ENCODE assay signal across 28 mouse cellular contexts in genomic region chr2:155611834-155612550, GRCm38 (mm10). TPM values are rescaled to one million over a fixed set of nuclear protein-coding genes. Genes with fewer than 3 reads are reported as not detected.
A peak's percentile ranks its signal among the peaks of the same experiment; 100 is the strongest.
DNase-seq lines count a peak whose midpoint lies in the region; ATAC-seq and TF ChIP-seq lines count a peak whose summit lies in the region.
"Had no signal": no experiment of that assay in that cellular context is flagged by ENCODE, and none has a peak within 500 bp of the region (broad histone marks: within the 10 kb centered on the region; RNA-seq: fewer than 3 reads in every experiment).

No protein-coding gene starts in this region.

- H3K27me3 ChIP-seq in heart, embryonic 12.5 days (replicated peaks) = no peaks in the 10 kb centered on the region
- peaks cover 4% of the 10 kb centered on the region; the same call in 1 of the 2 replicates for H3K27me3 ChIP-seq in liver, embryonic 11.5 days (replicated peaks; ENCODE audit: control insufficient read depth, insufficient read depth, low read length)
- peaks cover 7% of the 10 kb centered on the region; the same call in 1 of the 2 replicates for H3K27me3 ChIP-seq in liver, postnatal 0 days (ENCODE audit: insufficient read depth, low read length)
- no peaks in the 10 kb centered on the region for H3K27me3 ChIP-seq in heart, postnatal 0 days (ENCODE audit: control insufficient read depth, insufficient read depth, low read length)
- H3K27me3 ChIP-seq in liver, embryonic 15.5 days = no peaks in the 10 kb centered on the region

- H3K4me1 ChIP-seq in heart, embryonic 12.5 days (replicated peaks) = peaks cover 40% of the 10 kb centered on the region
- peaks cover 19% of the 10 kb centered on the region for H3K4me1 ChIP-seq in liver, embryonic 11.5 days (replicated peaks; ENCODE audit: control insufficient read depth, insufficient read depth, low read length)
- H3K4me1 ChIP-seq in liver, postnatal 0 days (ENCODE audit: insufficient read depth) = peaks cover 6% of the 10 kb centered on the region
- H3K4me1 ChIP-seq in heart, postnatal 0 days (ENCODE audit: control insufficient read depth, insufficient read depth) = peaks cover 18% of the 10 kb centered on the region
- H3K4me1 ChIP-seq in liver, embryonic 15.5 days (replicated peaks) = peaks cover 79% of the 10 kb centered on the region

- WGBS in heart, embryonic 12.5 days = 57% methylated on average over 9 of the region's 9 CpGs
- 81% methylated on average over 9 of the region's 9 CpGs for WGBS in liver, embryonic 11.5 days
- WGBS in liver, postnatal 0 days (ENCODE audit: insufficient replicate concordance) = 83% methylated on average over 9 of the region's 9 CpGs
- WGBS in heart, postnatal 0 days = 40% methylated on average over 9 of the region's 9 CpGs
- WGBS in liver, embryonic 15.5 days (ENCODE audit: insufficient replicate concordance) = 69% methylated on average over 9 of the region's 9 CpGs

- H3K9me3 ChIP-seq in heart, embryonic 12.5 days (replicated peaks) = no peaks in the 10 kb centered on the region
- H3K9me3 ChIP-seq in liver, embryonic 11.5 days (ENCODE audit: control insufficient read depth, low read length) = no peaks in the 10 kb centered on the region
- no peaks in the 10 kb centered on the region for H3K9me3 ChIP-seq in liver, postnatal 0 days (ENCODE audit: low read length)
- H3K9me3 ChIP-seq in heart, postnatal 0 days (replicated peaks; ENCODE audit: control insufficient read depth, low read length) = no peaks in the 10 kb centered on the region
- no peaks in the 10 kb centered on the region for H3K9me3 ChIP-seq in liver, embryonic 15.5 days (replicated peaks)
- H3K9me3 ChIP-seq: hindbrain, embryonic 13.5 days; midbrain, embryonic 15.5 days; neural tube, embryonic 12.5 days had no signal

- peaks cover 17% of the 10 kb centered on the region for H3K36me3 ChIP-seq in heart, embryonic 12.5 days
- H3K36me3 ChIP-seq in liver, embryonic 11.5 days (ENCODE audit: control insufficient read depth, insufficient read depth, low read length) = no peaks in the 10 kb centered on the region
- H3K36me3 ChIP-seq in liver, postnatal 0 days (replicated peaks; ENCODE audit: insufficient read depth, low read length) = no peaks in the 10 kb centered on the region
- peaks cover 12% of the 10 kb centered on the region for H3K36me3 ChIP-seq in heart, postnatal 0 days (replicated peaks; ENCODE audit: control insufficient read depth, insufficient read depth, low read length)
- H3K36me3 ChIP-seq in liver, embryonic 15.5 days (replicated peaks) = no peaks in the 10 kb centered on the region
- H3K36me3 ChIP-seq: G1E; hindbrain, embryonic 13.5 days; midbrain, embryonic 15.5 days; neural tube, embryonic 12.5 days had no signal

- peak overlapping the region; percentile 65 for H3K9ac ChIP-seq in heart, embryonic 12.5 days
- no peak overlapping the region for H3K9ac ChIP-seq in liver, embryonic 11.5 days (ENCODE audit: low read depth, low read length)
- H3K9ac ChIP-seq in liver, postnatal 0 days (replicated peaks) = no peak overlapping the region
- H3K9ac ChIP-seq in heart, postnatal 0 days (replicated peaks; ENCODE audit: low read depth, low read length) = peak overlapping the region; percentile 32
- peak overlapping the region; percentile 73 for H3K9ac ChIP-seq in liver, embryonic 15.5 days
- H3K9ac ChIP-seq: hindbrain, embryonic 13.5 days; lung, embryonic 14.5 days; midbrain, embryonic 15.5 days; neural tube, embryonic 12.5 days had no signal

- TF ChIP-seq EP300 in liver, postnatal 0 days (IDR thresholded peaks at IDR 0.05; ENCODE audit: low read depth) = no peak
- TF ChIP-seq EP300 in heart, postnatal 0 days (IDR thresholded peaks at IDR 0.05; ENCODE audit: low read depth) = no peak

- DNase-seq in heart, adult 11 months = no peak
- DNase-seq in liver, embryonic 11.5 days (ENCODE audit: low spot score) = no peak
- no peak for DNase-seq in liver, postnatal 0 days
- DNase-seq in heart, postnatal 0 days (ENCODE audit: low spot score) = no peak
- DNase-seq in cerebellum, postnatal 14 days = no peak
- DNase-seq: adrenal gland, postnatal 10 days; B cell, adult 2 months; cerebellum, adult 18-20 months; cerebellum, postnatal 10 days; gastrocnemius, postnatal 25 days; kidney, adult 9 months; kidney, postnatal 10 days; layer of hippocampus, postnatal 36 days; left cerebral cortex, postnatal 4 days; lung, embryonic 14.5 days; lung, postnatal 14 days; right cerebral cortex, adult 18-20 months; spleen, adult 18-20 months; thymus, postnatal 14 days had no signal

- H3K27ac ChIP-seq in heart, embryonic 12.5 days (ENCODE audit: poor library complexity, severe bottlenecking) = peak overlapping the region; percentile 86
- no peak overlapping the region; the same call in 1 of the 2 replicates for H3K27ac ChIP-seq in liver, embryonic 11.5 days (ENCODE audit: low read depth, low read length)
- no peak overlapping the region for H3K27ac ChIP-seq in liver, postnatal 0 days (ENCODE audit: low read depth)
- H3K27ac ChIP-seq in heart, postnatal 0 days (ENCODE audit: low read depth) = peak overlapping the region; percentile 88
- H3K27ac ChIP-seq in liver, embryonic 15.5 days (replicated peaks) = peak overlapping the region; percentile 90
- H3K27ac ChIP-seq: hindbrain, embryonic 13.5 days; midbrain, embryonic 15.5 days; neural tube, embryonic 12.5 days had no signal

- peak overlapping the region; percentile 46 for H3K4me3 ChIP-seq in heart, embryonic 12.5 days
- H3K4me3 ChIP-seq in liver, embryonic 11.5 days (ENCODE audit: low read depth, low read length) = peak overlapping the region; percentile 63; the same call in 1 of the 2 replicates
- no peak overlapping the region for H3K4me3 ChIP-seq in liver, postnatal 0 days (ENCODE audit: low read depth, low read length)
- peak overlapping the region; percentile 36 for H3K4me3 ChIP-seq in heart, postnatal 0 days (ENCODE audit: low read depth, low read length)
- H3K4me3 ChIP-seq in liver, embryonic 15.5 days (replicated peaks) = no peak overlapping the region
- H3K4me3 ChIP-seq: hindbrain, embryonic 13.5 days; midbrain, embryonic 15.5 days; neural tube, embryonic 12.5 days had no signal

- peak overlapping the region; percentile 90 for H3K4me2 ChIP-seq in heart, embryonic 12.5 days
- peak overlapping the region; percentile 87; the same call in 1 of the 2 replicates for H3K4me2 ChIP-seq in liver, embryonic 11.5 days
- no peak overlapping the region for H3K4me2 ChIP-seq in liver, postnatal 0 days (ENCODE audit: low read depth, low read length)
- H3K4me2 ChIP-seq in heart, postnatal 0 days (ENCODE audit: low read depth, low read length) = peak overlapping the region; percentile 66
- peak overlapping the region; percentile 84 for H3K4me2 ChIP-seq in liver, embryonic 15.5 days
- H3K4me2 ChIP-seq: hindbrain, embryonic 13.5 days; midbrain, embryonic 15.5 days; neural tube, embryonic 12.5 days had no signal

- no peak for ATAC-seq in heart, embryonic 12.5 days (ENCODE audit: insufficient number of reproducible peaks, low FRiP score)
- ATAC-seq in liver, embryonic 11.5 days (replicated peaks; ENCODE audit: low FRiP score) = no peak
- no peak for ATAC-seq in liver, postnatal 0 days
- peak; percentile 3; the same call in 1 of the 2 replicates for ATAC-seq in heart, postnatal 0 days (ENCODE audit: insufficient read depth, low read depth)
- no peak for ATAC-seq in liver, embryonic 15.5 days (ENCODE audit: insufficient read depth)
- no peak for ATAC-seq in cerebellum, adult (ENCODE audit: insufficient number of reproducible peaks, low FRiP score, low TSS enrichment)
- ATAC-seq: forebrain, embryonic 14.5 days; midbrain, embryonic 15.5 days had no signal

- TF ChIP-seq CTCF in liver, postnatal 0 days (IDR thresholded peaks at IDR 0.05; ENCODE audit: low read depth) = no peak
- TF ChIP-seq CTCF in heart, postnatal 0 days (IDR thresholded peaks at IDR 0.05; ENCODE audit: low read depth) = no peak

RNA-seq across cellular contexts. Expression of gene Myh7b, which starts 1.0 kb away (rescaled TPM):
- polyA plus RNA-seq in heart, embryonic 12.5 days (2016; fragmentation: Nextera tagmentation; extraction: Ambion mirVana) = 22.1 and 24.4 TPM in 2 replicates
- 4.3 and 5.3 TPM in 2 replicates for polyA plus RNA-seq in liver, embryonic 11.5 days (2014; fragmentation: Nextera tagmentation; extraction: Ambion mirVana)
- polyA plus RNA-seq in liver, postnatal 0 days (2015; fragmentation: Nextera tagmentation; extraction: Ambion mirVana) = 0.15 and 0.38 TPM in 2 replicates
- 17.2 and 48.4 TPM in 2 replicates for total RNA-seq in heart, postnatal 0 days (2014; rRNA removed; ENCODE audit: low replicate concordance)
- polyA plus RNA-seq in heart, postnatal 0 days (2015; fragmentation: Nextera tagmentation; extraction: Ambion mirVana) = 12.2 and 12.5 TPM in 2 replicates
- 1.6 and 1.7 TPM in 2 replicates for polyA plus RNA-seq in liver, embryonic 15.5 days (2015; fragmentation: Nextera tagmentation; extraction: Ambion mirVana)
- polyA plus RNA-seq: urinary bladder, adult 2 months had no signal

RNA-seq across cellular contexts. Expression of gene Gss, which starts 19.4 kb away (rescaled TPM):
- 20.2 and 21.3 TPM in 2 replicates for polyA plus RNA-seq in heart, embryonic 12.5 days (2016; fragmentation: Nextera tagmentation; extraction: Ambion mirVana)
- 59.7 and 60.5 TPM in 2 replicates for polyA plus RNA-seq in liver, embryonic 11.5 days (2014; fragmentation: Nextera tagmentation; extraction: Ambion mirVana)
- 48.9 and 49.3 TPM in 2 replicates for polyA plus RNA-seq in liver, postnatal 0 days (2015; fragmentation: Nextera tagmentation; extraction: Ambion mirVana)
- 32.5 and 52.3 TPM in 2 replicates for total RNA-seq in heart, postnatal 0 days (2014; rRNA removed; ENCODE audit: low replicate concordance)
- polyA plus RNA-seq in heart, postnatal 0 days (2015; fragmentation: Nextera tagmentation; extraction: Ambion mirVana) = 24.8 and 25.9 TPM in 2 replicates
- 73.4 and 88.1 TPM in 2 replicates for polyA plus RNA-seq in liver, embryonic 15.5 days (2015; fragmentation: Nextera tagmentation; extraction: Ambion mirVana)

Comparison
In these comparisons a context has a peak if more than half of its experiments do, and no peak if none do; other contexts are left out.
1. H3K27ac ChIP-seq: peak in heart, embryonic 12.5 days (single experiment), heart, postnatal 0 days (single experiment) and liver, embryonic 15.5 days (single experiment); none in liver, embryonic 11.5 days (single experiment) and liver, postnatal 0 days (single experiment).
2. H3K4me3 ChIP-seq: peak in heart, embryonic 12.5 days (single experiment), liver, embryonic 11.5 days (single experiment) and heart, postnatal 0 days (single experiment); none in liver, postnatal 0 days (single experiment) and liver, embryonic 15.5 days (single experiment).
3. H3K9ac ChIP-seq: peak in heart, embryonic 12.5 days (single experiment), heart, postnatal 0 days (single experiment) and liver, embryonic 15.5 days (single experiment); none in liver, embryonic 11.5 days (single experiment) and liver, postnatal 0 days (single experiment).